Comparison of ENCODE assay signal across 8 mouse cellular contexts in genomic region chr2:166563890-166564289, GRCm38 (mm10).
DNase-seq lines count a peak whose midpoint lies in the region; ATAC-seq and TF ChIP-seq lines count a peak whose summit lies in the region.

No protein-coding gene starts in this region.

- ATAC-seq in hindbrain, postnatal 0 days = no peak

- H3K4me2 ChIP-seq in hindbrain, postnatal 0 days (ENCODE audit: low read depth, low read length) = peak overlapping the region; percentile 1; the same call in 1 of the 2 replicates

- H3K9ac ChIP-seq in hindbrain, postnatal 0 days (replicated peaks; ENCODE audit: low read length) = no peak overlapping the region

- H3K4me3 ChIP-seq in gastrocnemius, adult 2 months = no peak overlapping the region
- H3K4me3 ChIP-seq in hindbrain, postnatal 0 days (ENCODE audit: low read length) = no peak overlapping the region
- no peak overlapping the region for H3K4me3 ChIP-seq in left cerebral cortex, adult 2 months
- H3K4me3 ChIP-seq in macrophage (ENCODE audit: inconsistent target) = peak overlapping the region; percentile 20; the same call in 1 of the 2 replicates

- peak; percentile 79 for TF ChIP-seq CTCF in gastrocnemius, adult 2 months (IDR thresholded peaks at IDR 0.05)
- TF ChIP-seq CTCF in hindbrain, postnatal 0 days (IDR thresholded peaks at IDR 0.05; ENCODE audit: low read depth) = peak; percentile 98
- TF ChIP-seq CTCF in left cerebral cortex, adult 2 months (IDR thresholded peaks at IDR 0.05) = peak; percentile 74

- no peaks in the 10 kb centered on the region for H3K36me3 ChIP-seq in hindbrain, postnatal 0 days (ENCODE audit: insufficient read depth, low read length)
- peaks cover 31% of the 10 kb centered on the region for H3K36me3 ChIP-seq in macrophage (ENCODE audit: inconsistent target)

- no peaks in the 10 kb centered on the region for H3K79me2 ChIP-seq in macrophage (ENCODE audit: inconsistent target)

- WGBS in hindbrain, postnatal 0 days = 13% methylated on average over 6 of the region's 6 CpGs
- WGBS in macrophage (ENCODE audit: missing documents) = 23% methylated on average over 5 of the region's 6 CpGs

- no peak overlapping the region for H3K27ac ChIP-seq in gastrocnemius, adult 2 months
- no peak overlapping the region for H3K27ac ChIP-seq in hindbrain, postnatal 0 days
- H3K27ac ChIP-seq in left cerebral cortex, adult 2 months = no peak overlapping the region
- H3K27ac ChIP-seq in macrophage = no peak overlapping the region

- intact Hi-C loops in gastrocnemius, adult 2 months (cut with DNase I) = loop anchor here (1.0 to 10.0 kb wide), 5 partner anchors 127 to 789 kb away; partner anchors contain the start of gene Sulf2
- intact Hi-C loops in left cerebral cortex, adult 2 months (cut with DNase I) = loop anchor here (1.0 to 10.0 kb wide), 5 partner anchors 77 to 779 kb away; partner anchors contain the start of gene Sulf2

- H3K27me3 ChIP-seq in hindbrain, postnatal 0 days (ENCODE audit: insufficient read depth, low read length) = no peaks in the 10 kb centered on the region

- peak; percentile 91 for DNase-seq in R1 (ENCODE audit: low read depth, low spot score)
- peak; percentile 77 to 79 for DNase-seq in cerebellum, postnatal 36 days
- peak; percentile 89 for DNase-seq in gastrocnemius, adult 2 months
- DNase-seq in hindbrain, postnatal 0 days (ENCODE audit: low spot score) = peak; percentile 87
- peak; percentile 81 to 88 for DNase-seq in left cerebral cortex, adult 2 months (ENCODE audit: extremely low spot score in 1 of 2, low spot score in 2 of 2)
- peak; percentile 78 for DNase-seq in right cerebral cortex, adult 18-20 months
- peak; percentile 71 to 81 for DNase-seq in urinary bladder, adult 18-20 months (ENCODE audit: low spot score in 2 of 2)

- no peaks in the 10 kb centered on the region for H3K9me3 ChIP-seq in hindbrain, postnatal 0 days (ENCODE audit: low read length)

- no peaks in the 10 kb centered on the region for H3K4me1 ChIP-seq in hindbrain, postnatal 0 days (ENCODE audit: insufficient read depth, low read length)
